Mouse (Mus musculus) urinary bladder, adult 18-20 months (tissue): ENCODE measurements at regions not wholly inside any gene's neighbourhood (a gene's known extent, or its start where the extent isn't known, plus 50 kb on each side); places are given as distances from the start of the nearest gene placed in this dataset.

Experiments
- DNase-seq, 2 experiments: peaks; one replicate each; pipeline ENCODE4 v3.0.0; 2022; ENCODE audit warnings: low spot score in 2 of 2, mixed read lengths in 2 of 2

- no peak for DNase-seq
Measured at GRCm38 (mm10) chr4:53386309-53386708, 53.9 kb upstream of the Slc44a1 start.

GRCm38 (mm10) chr4:53384761-53385160 is 55.5 kb upstream of the Slc44a1 start:
- DNase-seq, result peak; percentile 30 to 64

- no peak for DNase-seq
Measured at GRCm38 (mm10) chr4:53384104-53384503, 56.1 kb upstream of the Slc44a1 start.

- no peak for DNase-seq
Measured at GRCm38 (mm10) chr4:53382012-53382411, 58.2 kb upstream of the Slc44a1 start.

- DNase-seq, result no peak
Measured at GRCm38 (mm10) chr4:53379855-53380254, 60.4 kb upstream of the Slc44a1 start.

GRCm38 (mm10) chr4:53376995-53377394 is 63.2 kb upstream of the Slc44a1 start:
- no peak for DNase-seq

GRCm38 (mm10) chr4:53356374-53356773 is 83.8 kb upstream of the Slc44a1 start:
- no peak for DNase-seq

GRCm38 (mm10) chr4:53354961-53355360 is 85.3 kb upstream of the Slc44a1 start:
- DNase-seq, result peak in 1 of 2 experiments; percentile 19

GRCm38 (mm10) chr4:53353399-53354090 is 86.7 kb upstream of the Slc44a1 start:
- no peak for DNase-seq

GRCm38 (mm10) chr4:53351104-53351607 is 89.1 kb upstream of the Slc44a1 start:
- no peak for DNase-seq

GRCm38 (mm10) chr4:53345346-53345745 is 94.9 kb upstream of the Slc44a1 start:
- DNase-seq, result no peak

- DNase-seq, result no peak
Measured at GRCm38 (mm10) chr4:53344546-53344945, 95.7 kb upstream of the Slc44a1 start.

- no peak for DNase-seq
Measured at GRCm38 (mm10) chr4:53341181-53341580, 99.0 kb upstream of the Slc44a1 start.

- no peak for DNase-seq
Measured at GRCm38 (mm10) chr4:53340021-53340667, 100.1 kb upstream of the Slc44a1 start.

GRCm38 (mm10) chr4:53339125-53340020 is 100.8 kb upstream of the Slc44a1 start:
- DNase-seq, result no peak

- DNase-seq, result no peak
Measured at GRCm38 (mm10) chr4:53338479-53338878, 101.7 kb upstream of the Slc44a1 start.

GRCm38 (mm10) chr4:53337784-53338183 is 102.4 kb upstream of the Slc44a1 start:
- no peak for DNase-seq

- DNase-seq, result peak in 1 of 2 experiments; percentile 11
Measured at GRCm38 (mm10) chr4:53327382-53328165, 112.6 kb upstream of the Slc44a1 start.

GRCm38 (mm10) chr4:53323838-53324237 is 116.4 kb upstream of the Slc44a1 start:
- DNase-seq, result no peak

- DNase-seq, result no peak
Measured at GRCm38 (mm10) chr4:53323195-53323594, 117.0 kb upstream of the Slc44a1 start.

GRCm38 (mm10) chr4:53322484-53322883 is 117.7 kb upstream of the Slc44a1 start:
- DNase-seq, result no peak
